Mouse (Mus musculus): Measurements from ENCODE around the gene Gm49353.

Gm49353 gene

GRCm38 (mm10) chr10:29198642-29199041, at the start of gene Gm49353:
Gene Gm49353, plus strand, starts transcription at chr10:29198954.
- no peak for DNase-seq (ENCODE audit: low read depth)

- DNase-seq (ENCODE audit: low read depth), result no peak
Observed at GRCm38 (mm10) chr10:29155304-29155703, 43.5 kb upstream of the Gm49353 start.

GRCm38 (mm10) chr10:29161664-29162063, 37.1 kb upstream of the Gm49353 start:
- no peak for DNase-seq (ENCODE audit: low read depth)

- DNase-seq (ENCODE audit: low read depth), result no peak
Observed at GRCm38 (mm10) chr10:29173778-29174177, 25.0 kb upstream of the Gm49353 start.

GRCm38 (mm10) chr10:29175656-29176055, 23.1 kb upstream of the Gm49353 start:
- DNase-seq (ENCODE audit: low read depth), result no peak

- no peak for DNase-seq (ENCODE audit: low read depth)
Observed at GRCm38 (mm10) chr10:29176881-29177280, 21.9 kb upstream of the Gm49353 start.

- DNase-seq (ENCODE audit: low read depth), result no peak
Observed at GRCm38 (mm10) chr10:29178003-29178402, 20.8 kb upstream of the Gm49353 start.

GRCm38 (mm10) chr10:29180210-29180609, 18.5 kb upstream of the Gm49353 start:
- DNase-seq (ENCODE audit: low read depth), result no peak

GRCm38 (mm10) chr10:29181046-29181445, 17.7 kb upstream of the Gm49353 start:
- no peak for DNase-seq (ENCODE audit: low read depth)

GRCm38 (mm10) chr10:29193769-29194168, 5.0 kb upstream of the Gm49353 start:
- no peak for DNase-seq (ENCODE audit: low read depth)

GRCm38 (mm10) chr10:29196811-29197210, 1.9 kb upstream of the Gm49353 start:
- DNase-seq (ENCODE audit: low read depth), result no peak

GRCm38 (mm10) chr10:29199835-29200234, 1.1 kb downstream of the Gm49353 start:
- no peak for DNase-seq (ENCODE audit: low read depth)

GRCm38 (mm10) chr10:29200609-29201008, 1.9 kb downstream of the Gm49353 start:
- DNase-seq (ENCODE audit: low read depth), result no peak

- DNase-seq (ENCODE audit: low read depth), result peak; percentile 13
Observed at GRCm38 (mm10) chr10:29206730-29207129, 8.0 kb downstream of the Gm49353 start.

GRCm38 (mm10) chr10:29208735-29209134, 10.0 kb downstream of the Gm49353 start:
- no peak for DNase-seq (ENCODE audit: low read depth)

GRCm38 (mm10) chr10:29211453-29211852, 12.7 kb downstream of the Gm49353 start, which contains the start of gene 9330159F19Rik:
Gene 9330159F19Rik, plus strand, starts transcription at chr10:29211606.
- no peak for DNase-seq (ENCODE audit: low read depth)

- no peak for DNase-seq (ENCODE audit: low read depth)
Observed at GRCm38 (mm10) chr10:29213534-29214100, 14.9 kb downstream of the Gm49353 start.

- DNase-seq (ENCODE audit: low read depth), result no peak
Observed at GRCm38 (mm10) chr10:29216957-29217356, 18.2 kb downstream of the Gm49353 start.

GRCm38 (mm10) chr10:29217451-29217850, 18.7 kb downstream of the Gm49353 start:
- DNase-seq (ENCODE audit: low read depth), result no peak

- DNase-seq (ENCODE audit: low read depth), result no peak
Observed at GRCm38 (mm10) chr10:29225329-29225728, 26.6 kb downstream of the Gm49353 start.

GRCm38 (mm10) chr10:29231208-29231607, 32.5 kb downstream of the Gm49353 start:
- no peak for DNase-seq (ENCODE audit: low read depth)

Data from c-Kit-positive CD71-negative TER-119-negative erythroid progenitor cells, embryonic 14.5 days (primary cell).